Mouse (Mus musculus): ENCODE results near the gene Deup1.

The Deup1 gene

GRCm38 (mm10) chr9:15533336-15534070 lies 94.2 kb downstream of the Deup1 start:
- no peak for DNase-seq (ENCODE audit: low spot score in 2 of 2)

- DNase-seq (ENCODE audit: low spot score in 2 of 2) = no peak
Observed at GRCm38 (mm10) chr9:15531204-15531603, 96.5 kb downstream of the Deup1 start.

- no peak for DNase-seq (ENCODE audit: low spot score in 2 of 2)
Observed at GRCm38 (mm10) chr9:15529965-15530320, 97.8 kb downstream of the Deup1 start.

- DNase-seq (ENCODE audit: low spot score in 2 of 2) = no peak
Observed at GRCm38 (mm10) chr9:15529275-15529964, 98.3 kb downstream of the Deup1 start.

- no peak for DNase-seq (ENCODE audit: low spot score in 2 of 2)
Observed at GRCm38 (mm10) chr9:15528368-15528767, 99.4 kb downstream of the Deup1 start.

- DNase-seq (ENCODE audit: low spot score in 2 of 2) = no peak
Observed at GRCm38 (mm10) chr9:15527846-15528245, 99.9 kb downstream of the Deup1 start.

- DNase-seq (ENCODE audit: low spot score in 2 of 2) = no peak
Observed at GRCm38 (mm10) chr9:15526539-15526938, 101.2 kb downstream of the Deup1 start.

- DNase-seq (ENCODE audit: low spot score in 2 of 2) = no peak
Observed at GRCm38 (mm10) chr9:15525246-15525645, 102.5 kb downstream of the Deup1 start.

GRCm38 (mm10) chr9:15523646-15524045 lies 104.1 kb downstream of the Deup1 start:
- DNase-seq (ENCODE audit: low spot score in 2 of 2) = no peak

- no peak for DNase-seq (ENCODE audit: low spot score in 2 of 2)
Observed at GRCm38 (mm10) chr9:15522887-15523286, 104.8 kb downstream of the Deup1 start.

GRCm38 (mm10) chr9:15522348-15522747 lies 105.4 kb downstream of the Deup1 start:
- no peak for DNase-seq (ENCODE audit: low spot score in 2 of 2)

GRCm38 (mm10) chr9:15517979-15518378 lies 109.8 kb downstream of the Deup1 start:
- DNase-seq (ENCODE audit: low spot score in 2 of 2) = no peak

- DNase-seq (ENCODE audit: low spot score in 2 of 2) = no peak
Observed at GRCm38 (mm10) chr9:15516007-15516406, 111.7 kb downstream of the Deup1 start.

GRCm38 (mm10) chr9:15512918-15513317 lies 114.8 kb downstream of the Deup1 start:
- no peak for DNase-seq (ENCODE audit: low spot score in 2 of 2)

- DNase-seq (ENCODE audit: low spot score in 2 of 2) = no peak
Observed at GRCm38 (mm10) chr9:15510557-15511310, 117.0 kb downstream of the Deup1 start.

Data from spleen, postnatal 14 days (tissue).